Mouse (Mus musculus) hindbrain, postnatal 0 days (tissue): ENCODE results near the gene Chst15. TPM values are rescaled to one million over a fixed set of nuclear protein-coding genes. Genes with fewer than 3 reads are reported as not detected.

Experiments used
- ATAC-seq: fragments of 200-750 bp; cut with Nextera tagmentation; 2 replicates; pipeline ENCODE4 v1.8.0; 2017; ENCODE audit warnings: mild to moderate bottlenecking, moderate TSS enrichment, moderate library complexity
- DNase-seq: peaks from one replicate; pipeline ENCODE4 v3.0.0-alpha.2; 2015; ENCODE audit warnings: low spot score
- H3K27ac ChIP-seq: fragments of 300-500 bp; sonication (generic); 2 replicates; pipeline ENCODE4 v1.5.1; 2014; ENCODE audit warnings: mild to moderate bottlenecking
- H3K27me3 ChIP-seq: fragments of 300-500 bp; sonication (generic); 2 replicates; pipeline ENCODE4 v1.6.1; 2014; ENCODE audit warnings: low read length, mixed read lengths; ENCODE audit not compliant: insufficient read depth
- H3K36me3 ChIP-seq: fragments of 300-500 bp; sonication (generic); 2 replicates; pipeline ENCODE4 v1.6.1; 2014; ENCODE audit warnings: low read length, mixed read lengths; ENCODE audit not compliant: insufficient read depth
- H3K4me1 ChIP-seq: fragments of 300-500 bp; sonication (generic); 2 replicates; pipeline ENCODE4 v1.6.1; 2014; ENCODE audit warnings: antibody characterized with exemption, low read length, mixed read lengths; ENCODE audit not compliant: insufficient read depth
- H3K4me2 ChIP-seq: fragments of 300-500 bp; sonication (generic); 2 replicates; pipeline ENCODE4 v1.6.1; 2014; ENCODE audit warnings: low read depth, mild to moderate bottlenecking, low read length, moderate library complexity, mixed read lengths
- H3K4me3 ChIP-seq: fragments of 300-500 bp; sonication (generic); 2 replicates; pipeline ENCODE4 v1.5.1; 2014; ENCODE audit warnings: low read length
- H3K9ac ChIP-seq: fragments of 300-500 bp; sonication (generic); replicated peaks from 2 replicates; pipeline ENCODE4 v1.6.1; 2014; ENCODE audit warnings: mild to moderate bottlenecking, low read length, moderate library complexity, mixed read lengths
- H3K9me3 ChIP-seq: fragments of 300-500 bp; sonication (generic); 2 replicates; pipeline ENCODE4 v1.6.1; 2016; ENCODE audit warnings: low read length, mixed read lengths
- CTCF ChIP-seq: IDR thresholded peaks from 2 replicates; pipeline ENCODE4 v1.5.1; 2016; ENCODE audit warnings: antibody characterized with exemption, control low read depth, low read depth
- WGBS: fragments of 180-500 bp; shearing (Covaris S2); extraction: QIAGEN DNeasy Blood & Tissue Kit; methylation state at CpG from one replicate; pipeline ENCODE4 v1.1.7; 2014; 5-methylcytosine and 5-hydroxymethylcytosine counted together
- polyA plus RNA-seq: library from polyadenylated mRNA; unstranded; fragments of >200 nt; fragmentation: Nextera tagmentation; extraction: Ambion mirVana; gene quantifications from 2 replicates; pipeline ENCODE4 v1.2.1, GENCODE M21; 2015
- total RNA-seq: library from RNA; depleted of rRNA; stranded (reverse); fragments of >200 nt; gene quantifications from 2 replicates; pipeline ENCODE4 v1.2.3, GENCODE M21; 2014

Chst15 gene
- total and polyA plus RNA-seq, 2 experiments from 2014 or later = 16.7 to 32.6 TPM

GRCm38 (mm10) chr7:132287340-132287664 lies 29.7 kb downstream of the Chst15 start:
- no peak for ATAC-seq
- Histone ChIP-seq H3K4me1 (peaks cover 17% of the 10 kb centered on the region), H3K36me3 (no peaks in the 10 kb centered on the region)

GRCm38 (mm10) chr7:132286630-132287339 lies 30.2 kb downstream of the Chst15 start:
- Histone ChIP-seq H3K27ac (peak overlapping the region; percentile 32), H3K9ac (no peak overlapping the region), H3K36me3 (no peaks in the 10 kb centered on the region), H3K4me2 (no peak overlapping the region), H3K27me3 (no peaks in the 10 kb centered on the region), H3K4me1 (peaks cover 18% of the 10 kb centered on the region), H3K4me3 (no peak overlapping the region), H3K9me3 (no peaks in the 10 kb centered on the region)
- DNase-seq = no peak
- 35% methylated on average over 14 of the region's 14 CpGs for WGBS
- no peak for ATAC-seq
- no peak for TF ChIP-seq CTCF

More at GRCm38 (mm10) chr7:132287340-132287664, 29.7 kb downstream of the Chst15 start:
- 55% methylated on average over 3 of the region's 3 CpGs for WGBS
- no peak for TF ChIP-seq CTCF
- peak overlapping the region; percentile 32; the same call in 1 of the 2 replicates for H3K27ac ChIP-seq
- H3K27me3 ChIP-seq = no peaks in the 10 kb centered on the region
- H3K4me3 ChIP-seq = no peak overlapping the region
- H3K9me3 ChIP-seq = no peaks in the 10 kb centered on the region
- no peak overlapping the region for H3K9ac ChIP-seq
- no peak for DNase-seq
- H3K4me2 ChIP-seq = no peak overlapping the region

DNA sequence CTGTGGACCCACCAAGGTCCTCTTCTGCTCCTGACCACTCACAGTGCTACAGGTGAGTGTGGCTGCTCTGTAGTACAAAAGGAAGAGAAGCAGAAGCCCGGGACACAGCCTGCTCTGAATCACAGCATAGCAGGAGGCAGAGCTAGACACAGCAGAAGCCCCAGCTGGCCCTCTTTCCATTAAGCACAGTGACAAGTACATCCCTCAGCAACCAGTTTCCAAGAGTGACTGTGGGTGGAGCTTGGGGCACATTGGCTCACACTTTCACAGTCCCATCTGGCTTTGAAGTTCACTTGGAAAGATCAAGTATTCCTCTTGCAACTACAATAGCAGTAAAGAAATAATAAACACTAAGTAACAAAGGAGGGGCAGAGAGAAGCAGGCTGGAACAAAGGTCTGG lies 32.2 kb downstream of the Chst15 start:
- H3K9me3 ChIP-seq = no peaks in the 10 kb centered on the region
- no peaks in the 10 kb centered on the region for H3K27me3 ChIP-seq
- no peaks in the 10 kb centered on the region for H3K36me3 ChIP-seq
- H3K4me1 ChIP-seq = peaks cover 24% of the 10 kb centered on the region
- WGBS = 0% methylated on average over 1 of the region's 1 CpGs
- no peak for ATAC-seq
- no peak overlapping the region for H3K4me2 ChIP-seq
- no peak overlapping the region for H3K9ac ChIP-seq
- peak; percentile 42 for DNase-seq
- no peak for TF ChIP-seq CTCF
- no peak overlapping the region for H3K4me3 ChIP-seq
- peak overlapping the region; percentile 4; the same call in 1 of the 2 replicates for H3K27ac ChIP-seq

- H3K4me3 ChIP-seq = no peak overlapping the region
- H3K4me1 ChIP-seq = peaks cover 24% of the 10 kb centered on the region
- no peak overlapping the region for H3K4me2 ChIP-seq
- H3K27me3 ChIP-seq = no peaks in the 10 kb centered on the region
- no peaks in the 10 kb centered on the region for H3K36me3 ChIP-seq
- 37% methylated on average over 7 of the region's 7 CpGs for WGBS
- H3K9ac ChIP-seq = no peak overlapping the region
- H3K27ac ChIP-seq = peak overlapping the region; percentile 4; the same call in 1 of the 2 replicates
- ATAC-seq (no peak), DNase-seq (no peak)
- H3K9me3 ChIP-seq = no peaks in the 10 kb centered on the region
- TF ChIP-seq CTCF = no peak
Observed at GRCm38 (mm10) chr7:132284048-132284737, 32.8 kb downstream of the Chst15 start.

DNA sequence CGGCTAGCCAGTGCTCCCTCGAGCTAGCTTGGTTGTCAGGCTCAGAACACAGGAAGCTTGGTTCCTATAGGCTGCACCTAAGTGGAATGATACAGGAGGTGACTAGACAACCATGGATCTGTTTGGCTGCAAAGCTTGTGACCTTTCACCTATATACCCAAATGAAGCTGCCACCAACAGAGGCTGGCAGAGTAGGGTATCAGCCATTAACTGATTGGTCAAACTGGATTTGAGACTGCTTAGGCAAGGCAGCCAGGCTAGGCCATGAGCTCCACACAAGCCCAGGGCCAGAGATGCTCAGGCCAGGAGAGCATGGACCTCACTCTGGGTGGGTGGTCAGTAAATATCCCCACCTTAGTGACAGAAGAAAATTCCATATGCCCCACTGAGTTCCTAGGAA lies 34.5 kb downstream of the Chst15 start:
- ATAC-seq = no peak

GRCm38 (mm10) chr7:132282161-132282560 lies 34.9 kb downstream of the Chst15 start:
- ATAC-seq = no peak
- Histone ChIP-seq H3K27me3 (no peaks in the 10 kb centered on the region), H3K36me3 (no peaks in the 10 kb centered on the region), H3K4me2 (no peak overlapping the region), H3K27ac (peak overlapping the region; percentile 17; the same call in 1 of the 2 replicates), H3K4me1 (peaks cover 17% of the 10 kb centered on the region), H3K9me3 (no peaks in the 10 kb centered on the region), H3K9ac (no peak overlapping the region), H3K4me3 (no peak overlapping the region)
- 64% methylated on average over 3 of the region's 3 CpGs for WGBS
- DNase-seq = no peak
- TF ChIP-seq CTCF = no peak

More for the DNA sequence above, 34.5 kb downstream of the Chst15 start:
- Histone ChIP-seq H3K4me3 (no peak overlapping the region), H3K4me1 (peaks cover 21% of the 10 kb centered on the region), H3K9ac (no peak overlapping the region), H3K4me2 (no peak overlapping the region), H3K9me3 (no peaks in the 10 kb centered on the region), H3K36me3 (no peaks in the 10 kb centered on the region), H3K27me3 (no peaks in the 10 kb centered on the region), H3K27ac (peak overlapping the region; percentile 17; the same call in 1 of the 2 replicates)
- WGBS = 89% methylated on average over 2 of the region's 2 CpGs
- DNase-seq = no peak
- TF ChIP-seq CTCF = no peak
